Mouse (Mus musculus): Measurements from ENCODE around the gene Gm7978. TPM values are rescaled to one million over a fixed set of nuclear protein-coding genes. Genes with fewer than 3 reads are reported as not detected.
"Not testable (repeated sequence)": the region's sequence is repeated elsewhere in the genome, so short reads cannot be mapped to it uniquely, and the experiment has no call there.

Gene Gm7978
- polyA plus RNA-seq (2012): not detected in 2 replicates

DNA sequence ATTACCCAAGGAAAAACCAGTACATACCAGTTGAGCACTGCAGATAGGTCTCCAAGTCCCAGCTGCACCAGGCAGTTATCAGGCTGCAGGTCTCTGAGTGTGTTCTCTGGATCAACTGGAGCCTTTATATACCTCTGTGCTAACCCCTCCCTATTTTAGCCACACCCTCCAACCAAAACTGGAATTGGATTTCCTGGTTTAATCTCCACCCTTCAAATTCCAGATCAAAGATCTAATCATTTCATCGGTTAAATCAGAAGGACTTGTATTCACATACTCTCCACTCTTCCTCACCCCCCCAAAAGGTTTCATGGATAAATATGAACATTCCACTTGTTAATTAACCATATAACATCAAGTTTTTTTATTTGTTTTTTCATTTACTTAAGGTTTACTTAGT, at the start of gene Gm7978:
Gm7978 (minus strand) TSS at position 101 of the 400 bp plus-strand sequence.
- not testable (repeated sequence) for TF ChIP-seq GATA1 (IDR thresholded peaks at IDR 0.05; ENCODE audit: low read length)

- not testable (repeated sequence) for TF ChIP-seq GATA1 (IDR thresholded peaks at IDR 0.05; ENCODE audit: low read length)
Measured at GRCm38 (mm10) chr5:95775690-95776089, 39.7 kb upstream of the Gm7978 start, which contains the start of gene E330014E10Rik. Gene E330014E10Rik, plus strand, starts transcription at chr5:95775990.

- not testable (repeated sequence) for TF ChIP-seq GATA1 (IDR thresholded peaks at IDR 0.05; ENCODE audit: low read length)
Measured at GRCm38 (mm10) chr5:95741714-95742113, 5.7 kb upstream of the Gm7978 start, which contains the start of gene Gm7982. Gene Gm7982, plus strand, starts transcription at chr5:95742014.

Other genes with a start within 250 kb of the Gm7978 start
- gene Gm3286, start 225.4 kb downstream of the Gm7978 start, polyA plus RNA-seq (2012): not detected in 2 replicates
- not detected in 2 replicates for gene Gm7971, start 141.3 kb downstream of the Gm7978 start, polyA plus RNA-seq (2012)
- not detected in 2 replicates for gene Gm7982, start 5.8 kb upstream of the Gm7978 start, polyA plus RNA-seq (2012)
- gene E330014E10Rik, start 39.8 kb upstream of the Gm7978 start, polyA plus RNA-seq (2012): not detected in 2 replicates
- gene Cxcl13, start 220.8 kb upstream of the Gm7978 start, polyA plus RNA-seq (2012): not detected in 2 replicates

Measured in G1E-ER4 (cell line).